Mouse (Mus musculus) B cell, adult 67 days (primary cell): ENCODE measurements around the gene Slco1a1. TPM values are rescaled to one million over a fixed set of nuclear protein-coding genes. Genes with fewer than 3 reads are reported as not detected.

Experiments used
- total RNA-seq, 2 experiments: library from RNA; stranded (reverse); gene quantifications; 4 replicates each; pipeline ENCODE4 v1.2.4; 2023

Slco1a1 gene
- not detected for total RNA-seq

DNA sequence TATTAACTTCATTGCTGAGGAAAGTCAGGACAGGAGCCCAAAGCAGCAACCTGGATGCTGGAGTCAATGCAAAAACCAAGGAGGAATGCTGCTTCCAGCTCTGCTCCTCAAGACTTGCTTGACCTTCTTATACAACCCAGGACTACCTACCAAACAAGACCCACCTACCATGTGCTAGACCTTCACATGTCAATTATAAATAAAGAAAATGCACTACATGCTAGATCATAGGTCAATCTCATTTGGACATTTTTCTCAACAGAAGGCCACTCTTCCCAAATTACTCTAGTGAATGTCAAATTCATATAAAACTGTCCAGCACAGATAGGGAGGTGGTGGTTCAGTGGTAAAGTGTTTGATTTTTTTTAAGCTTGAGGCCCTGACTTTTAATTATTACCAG lies at the start of gene Slco1a1:
TSS of gene Slco1a1 (minus strand) at position 101 of the 400 bp plus-strand sequence.

Other genes starting within 250 kb of the Slco1a1 start
- gene Gm5724, start 173.2 kb downstream of the Slco1a1 start, total RNA-seq, result not detected
- gene Slco1a4, start 90.8 kb downstream of the Slco1a1 start, total RNA-seq, result not detected
- not detected for gene Gm6614, start 64.5 kb upstream of the Slco1a1 start, total RNA-seq